Mouse (Mus musculus) thymus, postnatal 14 days (tissue): ENCODE measurements at regions not wholly inside any gene's neighbourhood (a gene's known extent, or its start where the extent isn't known, plus 50 kb on each side); places are given as distances from the start of the nearest gene placed in this dataset.

ENCODE experiments used
- DNase-seq: peaks from one replicate; pipeline ENCODE4 v3.0.0; 2021

DNA sequence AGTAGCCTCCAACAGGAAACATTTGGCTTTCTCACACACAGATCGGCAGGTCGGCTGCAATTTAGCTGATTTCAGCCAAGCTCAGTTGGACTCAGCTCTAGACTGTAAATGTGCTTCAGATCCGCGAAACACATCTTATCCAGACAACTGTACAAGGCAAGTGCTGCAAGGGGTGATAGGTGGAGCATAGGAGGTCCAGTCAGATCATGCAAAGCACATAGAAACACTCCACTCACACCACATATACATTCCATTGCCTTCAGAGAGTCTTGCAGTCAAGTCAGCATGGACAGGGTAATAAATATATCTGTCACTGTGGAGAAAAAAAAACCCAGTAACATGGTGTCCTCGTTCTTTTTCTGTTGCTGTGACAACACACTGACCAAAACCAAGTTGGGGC, 160.3 kb downstream of the H2al1j start:
- DNase-seq, result no peak

DNA sequence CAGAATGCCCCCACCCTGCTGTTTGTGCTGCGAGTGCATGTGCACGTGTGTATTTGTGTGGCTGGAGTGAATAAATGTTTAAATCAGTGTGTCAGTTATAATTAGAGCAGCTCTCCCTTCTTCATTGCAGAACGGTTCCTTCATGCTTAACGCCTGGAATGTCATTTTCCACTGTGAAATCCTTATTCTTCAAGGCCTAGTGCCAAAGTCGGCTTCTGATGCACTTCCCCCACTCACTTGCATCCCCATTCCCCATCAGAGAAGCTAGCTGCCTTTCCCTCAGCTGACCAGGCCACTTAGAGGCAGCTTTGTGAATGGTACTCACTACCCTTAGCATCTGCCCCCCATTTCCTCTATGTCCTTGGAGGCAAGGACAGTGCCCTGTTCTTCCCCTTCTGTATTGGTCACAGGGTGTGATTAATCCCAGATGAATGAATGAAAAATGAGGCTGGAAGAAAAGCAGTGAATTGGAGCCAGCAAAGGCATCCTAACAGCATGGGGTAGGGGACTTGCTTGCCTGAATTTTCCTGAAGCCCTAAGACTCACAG, 162.6 kb downstream of the H2al1j start:
- DNase-seq, result no peak

DNA sequence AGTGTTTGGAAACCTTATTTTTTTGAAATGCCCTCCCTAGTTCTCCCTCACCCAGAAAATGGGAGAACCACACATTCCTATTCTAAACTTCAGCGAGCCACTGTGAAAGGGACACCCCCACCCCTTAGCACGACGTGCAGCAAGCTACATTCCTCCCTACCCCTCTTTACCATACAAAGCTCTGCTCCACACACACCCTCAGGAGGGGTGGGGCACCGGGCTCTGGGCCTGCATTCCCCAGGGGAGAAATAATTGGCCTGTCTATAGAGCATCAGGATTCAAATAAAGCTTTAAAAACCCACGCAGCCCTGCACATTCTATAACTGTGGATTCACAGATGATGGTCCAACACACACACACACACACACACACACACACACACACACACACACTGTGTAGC, 163.6 kb downstream of the H2al1j start:
- no peak for DNase-seq

DNA sequence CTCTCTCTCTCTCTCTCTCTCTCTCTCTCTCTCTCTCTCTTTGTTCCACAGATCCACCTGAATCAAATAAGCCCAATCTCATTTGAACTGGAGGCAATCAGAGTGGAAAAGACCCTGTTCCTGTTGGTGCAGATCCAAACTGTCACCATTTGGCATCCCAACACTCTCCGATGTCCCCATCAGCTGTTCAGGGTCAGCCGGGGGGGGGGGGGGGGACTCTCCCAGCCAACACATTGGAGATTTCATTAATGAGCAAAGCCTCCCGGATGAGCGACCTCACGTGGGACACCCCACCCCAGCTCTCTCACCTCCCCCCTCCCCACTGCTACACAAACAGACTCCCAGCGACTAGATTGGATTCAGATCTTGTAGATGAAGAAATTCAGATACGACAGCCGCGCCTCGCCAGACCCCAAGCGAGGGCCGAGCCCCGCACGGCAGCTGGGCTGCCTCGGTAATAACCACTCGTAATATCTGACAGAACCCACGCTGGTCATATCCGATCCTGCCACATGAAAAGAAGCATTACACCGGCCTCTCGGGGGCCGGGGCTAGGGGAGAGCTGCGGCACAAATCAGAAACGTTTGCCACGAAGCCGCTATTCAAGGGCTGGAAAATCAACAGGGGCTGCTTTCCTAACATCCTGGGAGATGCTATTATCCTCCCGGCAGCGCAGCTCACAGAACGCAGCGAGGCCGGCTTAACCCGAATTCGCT, 164.2 kb downstream of the H2al1j start:
- DNase-seq, result no peak

DNA sequence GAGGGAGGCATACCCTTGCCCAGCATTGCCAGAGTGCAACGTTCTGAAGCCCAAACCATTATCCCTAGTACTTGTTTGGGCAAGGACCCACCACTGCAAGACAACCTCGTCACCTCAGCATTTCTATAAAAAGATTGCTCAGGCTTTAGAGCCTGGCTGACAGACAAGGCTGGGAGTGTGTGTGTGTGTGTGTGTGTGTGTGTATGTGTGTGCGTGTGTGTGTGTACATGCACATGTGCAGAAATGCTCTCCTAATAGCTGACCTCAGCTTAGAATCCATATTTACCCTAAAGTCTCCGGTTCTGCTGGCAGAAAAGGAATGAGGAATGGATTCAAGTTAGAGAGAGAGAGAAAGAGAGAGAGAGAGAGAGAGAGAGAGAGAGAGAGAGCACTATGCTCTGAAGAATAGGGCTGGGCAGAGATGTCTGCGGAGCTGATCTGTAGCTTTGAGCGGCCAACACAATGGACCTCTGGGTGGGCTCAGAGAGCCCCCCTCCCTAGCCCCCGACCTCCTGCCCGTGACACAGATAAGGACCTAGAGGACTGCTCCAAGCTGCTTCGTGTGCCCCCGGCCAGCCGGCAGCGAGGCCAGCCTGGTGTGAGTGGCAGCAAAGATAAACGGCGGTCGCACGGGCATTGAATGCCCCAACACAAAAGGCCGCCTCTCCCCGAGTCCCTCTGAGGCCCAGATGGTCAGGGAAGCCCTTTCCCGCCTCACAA, 166.1 kb downstream of the H2al1j start:
- no peak for DNase-seq

DNA sequence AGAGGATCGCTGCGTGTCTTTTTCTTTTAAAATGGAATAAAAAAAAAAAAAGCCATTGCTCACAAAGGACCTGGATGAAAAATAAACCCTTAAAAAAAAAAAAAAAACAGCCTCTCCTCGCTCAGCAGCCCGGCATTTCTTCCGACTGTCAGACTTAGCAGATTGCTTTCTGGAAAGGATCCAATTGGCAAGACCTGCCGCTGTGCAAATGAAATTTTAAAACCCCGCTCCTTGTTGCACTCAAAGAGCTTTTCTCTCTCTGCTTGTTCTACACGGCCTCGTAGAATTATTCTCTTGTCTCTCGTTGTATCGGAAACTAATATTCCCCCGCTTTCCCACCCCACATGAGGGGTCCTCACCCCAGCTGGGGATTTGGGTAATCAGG, 166.6 kb downstream of the H2al1j start:
- DNase-seq, result no peak

DNA sequence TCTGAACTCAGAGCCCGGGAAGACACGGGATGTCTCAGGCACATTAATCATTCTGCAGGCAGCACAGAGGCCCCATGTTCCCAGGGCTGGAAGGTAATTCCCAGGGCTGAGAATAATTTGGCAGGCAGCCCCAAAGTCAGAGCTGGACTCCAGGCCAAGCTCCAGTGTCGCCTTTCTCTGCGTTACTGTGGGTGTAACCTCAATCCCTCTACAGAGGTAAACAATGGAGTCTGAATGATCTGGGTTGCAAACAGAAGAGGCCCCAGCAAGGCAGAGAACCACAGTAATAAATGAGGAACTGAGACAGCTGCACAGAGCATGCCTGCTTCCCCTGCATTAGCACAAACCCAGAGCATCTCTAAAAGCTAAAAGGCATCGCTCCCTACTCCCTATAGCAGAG, 184.8 kb downstream of the H2al1j start:
- DNase-seq, result no peak

DNA sequence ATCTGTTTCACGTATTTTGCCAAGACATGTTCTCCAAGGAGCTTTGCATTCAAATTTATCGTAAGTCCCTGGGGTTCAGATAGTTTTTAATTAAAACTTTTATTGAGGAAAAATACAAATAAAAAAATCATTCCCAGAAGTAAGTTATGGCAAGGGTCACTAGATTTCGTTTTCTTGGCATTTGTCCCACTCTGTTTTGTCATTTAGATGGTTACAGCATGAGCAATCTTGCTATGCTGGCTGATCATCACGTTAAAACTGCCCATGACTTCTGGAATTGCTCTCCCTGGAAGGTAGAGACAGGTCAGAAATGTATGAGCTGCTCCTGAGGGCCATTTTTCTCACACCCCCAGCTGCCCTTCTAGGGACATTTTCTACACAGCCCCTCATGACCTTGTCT, 185.3 kb downstream of the H2al1j start:
- no peak for DNase-seq

DNA sequence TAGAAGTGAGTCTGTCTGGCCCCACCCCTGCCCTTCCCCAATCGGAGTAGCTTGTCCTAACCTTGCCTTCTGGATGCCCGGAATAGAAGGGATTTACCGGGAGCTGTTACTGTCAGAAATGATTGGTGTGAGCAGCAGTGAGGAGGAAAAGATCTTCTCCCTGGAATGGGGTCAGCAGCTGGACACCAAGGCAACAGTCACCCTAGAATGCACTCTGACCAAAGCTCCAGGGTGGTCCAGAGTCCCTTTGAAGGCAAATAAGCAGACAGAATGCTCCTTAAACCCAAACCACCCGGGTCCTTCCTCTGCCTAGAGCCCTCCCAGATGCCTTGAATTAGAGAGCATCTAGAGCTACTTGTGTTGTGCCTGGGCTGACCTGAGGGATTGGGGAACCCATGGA, 196.2 kb downstream of the H2al1j start:
- no peak for DNase-seq

DNA sequence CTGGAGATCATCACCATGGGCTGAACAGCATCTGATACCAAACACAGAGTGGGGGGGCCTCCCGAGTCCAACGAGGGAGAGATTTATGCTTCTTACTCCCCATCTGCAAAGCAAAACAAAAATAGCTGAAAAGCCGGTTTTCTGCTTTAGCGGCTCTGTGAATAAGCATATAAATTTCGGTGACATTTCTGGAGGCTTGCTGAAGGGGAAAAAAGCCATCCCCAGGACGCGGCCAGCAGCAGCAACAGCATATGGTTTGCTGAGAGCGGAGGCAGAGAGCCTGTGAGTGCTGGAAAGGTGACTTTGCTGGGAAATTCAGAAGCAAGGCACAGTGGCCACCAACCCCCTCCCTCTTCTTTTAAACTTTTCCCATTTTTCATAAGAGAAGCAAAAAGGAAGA, 197.7 kb downstream of the H2al1j start:
- DNase-seq, result no peak

DNA sequence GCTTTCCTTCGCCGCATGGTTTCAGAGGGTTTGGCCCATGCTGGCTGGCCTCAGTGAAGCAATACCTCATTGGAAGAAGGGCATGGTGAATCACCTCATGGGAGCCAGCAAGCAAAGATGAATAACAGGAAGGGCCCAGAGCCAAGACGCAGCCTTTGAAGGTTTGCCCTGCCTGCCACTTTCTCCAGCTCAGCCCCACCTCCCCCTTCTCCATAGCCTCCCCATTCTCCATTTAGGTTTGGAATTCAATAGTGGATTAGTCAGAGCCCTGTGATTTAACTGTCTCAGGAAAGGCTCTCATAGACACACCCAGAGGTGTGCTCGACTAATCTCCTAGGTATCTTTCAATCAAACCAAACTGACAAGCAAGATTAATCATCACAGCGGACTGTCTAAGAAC, 201.0 kb downstream of the H2al1j start:
- DNase-seq, result no peak

DNA sequence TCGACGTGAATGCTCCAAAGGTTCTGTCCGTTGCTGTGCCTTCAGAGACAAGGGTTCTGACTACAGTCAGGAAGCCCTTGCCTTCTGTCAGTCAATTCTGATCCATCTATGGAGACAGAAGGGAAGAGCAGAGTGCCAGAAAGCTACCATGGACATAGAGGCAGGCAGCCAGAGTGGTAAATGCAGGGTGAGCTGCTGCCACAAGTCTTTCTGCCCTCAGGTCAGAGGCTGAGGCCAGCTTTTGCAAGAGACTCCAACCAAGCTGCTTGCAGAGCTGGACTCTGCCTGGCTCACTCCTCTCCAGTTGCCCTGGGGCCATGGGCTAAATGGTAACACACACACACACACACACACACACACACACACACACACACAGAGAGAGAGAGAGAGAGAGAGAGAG, 201.6 kb downstream of the H2al1j start:
- DNase-seq, result no peak

DNA sequence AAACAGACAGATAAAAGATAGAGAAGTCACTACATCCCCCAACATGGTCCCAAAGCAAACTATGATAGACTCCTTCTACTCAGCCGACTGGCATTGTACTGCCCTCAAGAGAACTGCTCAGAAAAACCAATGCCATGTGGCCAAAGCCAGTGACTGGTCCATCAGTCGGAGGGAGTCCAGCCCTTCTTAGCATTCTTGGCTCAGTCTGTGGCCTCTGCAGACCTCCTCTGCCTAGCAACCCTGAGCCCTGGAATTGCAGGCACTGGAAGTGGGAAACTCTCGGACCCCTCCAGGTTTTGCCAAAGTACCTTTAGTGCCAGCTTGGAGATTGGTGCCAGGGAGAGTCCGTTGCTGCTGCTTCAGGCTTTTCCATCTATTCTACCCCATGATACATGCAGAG, 205.2 kb downstream of the H2al1j start:
- no peak for DNase-seq

DNA sequence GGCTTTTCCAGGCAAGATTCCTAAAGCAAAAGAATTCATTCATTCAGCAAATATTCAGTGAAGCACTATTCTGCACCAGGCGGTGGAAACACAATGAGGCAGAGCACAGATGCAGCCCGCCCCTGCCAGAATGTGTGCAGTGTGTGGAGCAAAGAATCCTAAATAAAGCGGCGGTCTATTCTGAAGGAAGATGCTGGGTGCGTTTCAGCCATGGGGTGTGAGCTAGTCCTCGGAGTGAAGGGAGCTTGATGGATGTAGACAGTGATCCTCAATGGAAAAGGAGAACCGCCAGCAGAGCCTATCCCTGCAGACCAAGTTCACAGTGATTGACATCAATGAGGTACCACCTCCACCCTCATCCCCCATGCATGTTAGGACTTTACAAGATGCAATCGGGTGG, 206.2 kb downstream of the H2al1j start:
- DNase-seq, result no peak

DNA sequence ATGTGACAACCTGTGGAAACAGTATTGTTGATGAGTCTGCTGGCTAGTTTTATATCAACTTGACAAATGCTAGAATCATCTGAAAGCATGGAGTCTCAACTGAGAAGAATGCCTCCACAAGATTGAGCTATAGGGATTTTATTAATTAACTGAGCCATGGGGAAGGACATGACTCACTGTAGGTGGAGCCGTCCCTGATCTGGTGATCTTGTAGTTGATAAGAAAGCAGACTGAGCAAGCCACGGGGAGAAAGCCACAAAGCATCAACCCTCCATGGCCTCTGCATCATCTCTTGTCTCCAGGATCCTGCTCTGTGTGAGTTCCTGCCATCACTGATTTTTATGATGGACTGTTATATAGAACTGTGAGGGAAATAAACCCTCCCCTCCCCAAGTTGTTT, 213.4 kb downstream of the H2al1j start:
- no peak for DNase-seq

DNA sequence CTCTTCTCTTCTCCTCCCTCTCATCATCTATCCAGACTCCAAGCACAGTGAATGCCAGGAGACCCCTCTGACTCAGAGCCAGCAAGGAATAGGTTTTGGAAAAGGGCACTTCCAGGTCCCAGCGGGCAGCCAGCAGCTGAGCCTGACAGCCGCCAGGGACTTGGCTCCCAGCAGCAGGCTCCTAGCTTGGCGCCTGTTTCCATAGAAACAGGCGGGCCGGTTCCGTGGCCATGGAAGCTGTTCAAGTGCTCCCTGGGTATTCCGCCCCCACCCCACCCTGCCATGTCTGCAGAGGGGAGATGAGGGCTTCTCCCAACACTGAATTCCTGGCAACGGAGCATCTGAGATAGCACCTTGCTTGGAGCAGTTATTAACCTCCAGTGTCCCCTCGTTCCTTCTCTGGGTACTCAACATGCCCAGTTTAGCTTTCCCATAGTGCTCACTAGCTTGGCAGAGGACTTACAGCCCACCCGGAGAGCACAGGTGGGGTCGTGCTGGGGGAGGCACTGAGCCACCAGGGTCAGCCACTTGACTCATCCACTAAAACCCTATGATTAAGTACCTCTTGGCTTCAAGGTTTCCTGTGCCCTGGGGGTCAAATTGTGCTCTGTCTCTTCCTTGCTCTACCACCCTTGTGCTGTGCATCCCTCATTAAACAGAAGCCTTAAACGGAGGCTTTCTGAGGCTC, 222.7 kb downstream of the H2al1j start:
- no peak for DNase-seq

DNA sequence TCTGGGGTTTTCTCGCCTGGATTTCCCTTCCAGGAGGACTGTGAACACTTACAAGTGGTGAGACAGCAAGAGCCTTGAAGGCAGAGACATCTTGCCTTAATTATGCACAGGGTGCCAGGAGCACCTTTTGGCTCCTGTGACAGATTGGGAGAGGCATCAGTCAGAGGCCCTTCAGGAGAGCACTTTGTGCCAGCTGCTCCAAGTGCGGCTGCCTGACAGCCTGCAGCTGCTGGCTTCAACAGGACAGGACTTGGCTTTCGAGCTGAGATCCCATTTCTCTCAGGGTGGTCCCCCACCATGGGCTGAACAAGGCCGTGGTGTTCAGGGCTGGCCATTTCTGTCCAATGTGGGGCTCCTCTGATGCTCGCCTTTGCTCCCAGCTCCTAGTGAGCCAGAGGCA, 224.6 kb downstream of the H2al1j start:
- DNase-seq, result no peak

DNA sequence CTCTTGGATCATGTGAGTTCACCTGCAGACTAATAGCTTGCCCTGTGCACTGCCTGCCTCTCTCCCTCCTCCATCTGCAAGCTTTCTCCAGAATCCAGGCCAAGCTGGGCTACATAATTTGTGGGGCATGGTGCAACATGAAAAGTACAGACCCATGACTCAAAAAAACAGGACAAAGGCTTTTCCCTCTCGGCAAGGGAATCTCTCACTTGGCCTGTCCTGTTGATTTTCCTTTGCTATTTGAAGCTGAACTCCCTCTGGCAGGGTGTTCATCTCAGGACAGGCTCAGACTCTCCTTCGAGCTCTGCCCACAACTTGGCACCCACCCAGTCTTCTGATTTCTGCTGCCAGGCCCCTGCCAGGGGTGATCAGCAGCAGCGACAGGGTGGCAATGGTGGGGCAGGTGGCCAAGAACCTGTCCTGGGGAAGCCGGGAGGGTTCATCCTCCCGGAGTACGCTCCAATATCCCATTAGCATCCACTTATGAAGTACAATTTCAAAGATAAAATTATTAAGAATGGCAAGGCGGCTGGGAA, 227.5 kb downstream of the H2al1j start:
- DNase-seq, result no peak

DNA sequence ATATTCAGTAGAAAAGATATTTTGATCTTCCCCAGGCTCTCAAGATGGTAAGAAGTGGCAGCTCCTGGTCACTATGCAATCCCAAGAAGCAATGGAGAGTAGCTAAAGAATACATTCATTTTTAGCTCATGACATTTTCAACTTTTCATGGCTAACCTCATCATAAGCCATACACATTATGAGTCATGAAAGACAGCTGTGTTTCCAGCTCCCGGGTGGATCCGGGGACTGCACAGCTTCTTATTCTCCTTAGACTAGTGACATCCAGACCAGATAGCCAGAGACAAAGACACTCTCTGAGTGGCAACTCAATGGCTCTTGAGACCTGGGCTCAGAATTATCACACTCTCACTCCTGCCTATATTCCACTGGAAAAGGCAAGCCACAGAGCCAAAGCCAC, 230.6 kb downstream of the H2al1j start:
- DNase-seq, result no peak

DNA sequence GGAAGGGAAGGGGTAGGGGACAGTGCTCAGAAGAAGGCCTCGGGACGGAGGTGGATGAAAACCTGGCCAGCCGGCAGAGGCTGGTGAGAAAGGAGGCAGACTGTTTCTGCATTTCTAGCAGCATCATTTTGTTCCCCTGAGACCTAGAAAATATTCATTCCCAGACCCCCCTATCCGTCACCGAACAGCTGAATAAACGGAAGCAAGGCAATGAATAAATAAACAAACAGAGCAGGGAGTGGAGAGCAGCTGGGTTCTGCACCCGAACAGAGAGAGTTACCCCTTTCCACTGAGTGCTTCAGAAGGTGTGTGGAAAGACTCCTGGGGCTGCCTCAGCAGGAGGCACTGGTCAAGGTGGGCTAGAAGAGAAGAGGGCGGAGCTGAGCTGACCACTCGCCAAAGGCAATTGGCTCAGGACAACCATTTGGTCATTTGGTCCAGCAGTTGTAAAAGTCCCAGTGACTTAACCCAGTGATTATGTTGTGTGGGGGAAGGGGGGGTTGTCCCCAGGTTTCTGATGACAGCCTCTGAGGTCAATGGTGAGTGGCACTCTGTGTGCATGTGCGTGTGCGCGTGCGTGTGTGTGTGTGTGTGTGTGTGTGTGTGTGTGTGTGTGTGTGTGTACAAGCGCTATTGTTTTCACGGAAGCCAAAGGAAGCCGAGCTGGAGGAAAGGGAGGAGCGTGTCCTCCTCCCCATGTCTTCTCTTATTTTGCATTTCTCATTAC, 233.1 kb downstream of the H2al1j start:
- no peak for DNase-seq

DNA sequence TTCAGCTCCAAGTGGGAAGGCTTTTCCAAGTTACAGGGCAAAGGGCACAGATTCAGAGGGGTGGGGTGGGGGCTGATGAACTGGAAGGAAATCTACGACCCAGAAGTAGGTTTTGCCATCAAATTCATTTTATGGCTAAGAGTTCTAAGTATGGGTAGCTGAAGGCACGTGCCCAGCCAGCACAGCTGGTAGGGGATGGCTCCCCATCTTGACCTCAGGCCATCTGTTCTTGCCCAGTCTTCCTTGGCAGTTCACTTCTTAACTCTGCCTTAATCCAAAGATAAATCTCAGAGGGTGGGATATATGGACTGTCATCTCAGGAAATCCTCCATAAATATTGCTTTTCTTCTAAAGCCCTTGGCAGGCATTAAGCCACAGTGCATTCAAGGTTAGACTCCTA, 238.3 kb downstream of the H2al1j start:
- no peak for DNase-seq

DNA sequence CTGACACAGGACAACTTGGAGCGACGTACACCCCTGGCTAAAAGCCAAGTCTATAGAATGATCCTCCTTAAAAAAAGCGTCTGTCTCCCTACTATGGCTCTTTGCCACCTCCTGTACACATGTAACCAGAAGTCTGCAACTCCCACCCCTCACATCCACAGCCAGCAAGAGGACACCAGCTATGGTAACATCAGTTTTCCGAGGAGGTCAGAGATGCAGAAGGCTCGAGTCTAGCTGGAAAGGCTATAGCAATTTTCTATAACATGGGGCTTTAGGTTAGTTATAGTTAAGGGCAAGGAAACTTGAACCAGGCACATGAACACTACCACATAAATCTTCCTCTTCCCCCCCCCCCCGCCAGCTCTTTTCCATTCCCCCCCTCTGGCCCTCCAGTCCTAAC, 240.2 kb downstream of the H2al1j start:
- no peak for DNase-seq

DNA sequence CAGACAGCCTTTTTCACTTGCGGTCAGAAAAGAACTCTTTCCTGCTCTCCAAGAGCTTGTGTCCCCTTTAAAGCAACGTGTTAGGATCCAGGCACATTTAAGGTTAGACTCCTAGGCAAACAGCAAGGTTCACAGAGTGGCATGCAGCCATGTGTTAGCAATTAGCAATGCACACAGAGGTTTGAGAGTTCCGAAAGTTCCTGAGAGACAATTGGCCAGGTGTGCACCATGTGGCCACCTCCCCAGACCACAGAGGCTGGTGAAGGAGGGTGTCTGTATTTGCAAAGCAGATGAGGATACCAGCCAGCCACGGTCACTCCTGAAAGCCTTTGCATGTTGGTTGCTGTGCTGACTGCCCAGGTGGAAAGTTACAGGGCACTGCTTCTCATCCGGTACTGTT, 240.6 kb downstream of the H2al1j start:
- DNase-seq, result no peak
